Mouse (Mus musculus) forebrain, embryonic 16.5 days (tissue): ENCODE data around the gene Pfkm. TPM values are rescaled to one million over a fixed set of nuclear protein-coding genes. Genes with fewer than 3 reads are reported as not detected.

Experiments used
- ATAC-seq: fragments of 200-750 bp; cut with Nextera tagmentation; 2 replicates; pipeline ENCODE4 v1.8.0; 2017; ENCODE audit warnings: mild to moderate bottlenecking, moderate library complexity
- H3K27ac ChIP-seq: fragments of 300-500 bp; sonication (generic); 2 replicates; pipeline ENCODE4 v1.5.1; 2014; ENCODE audit warnings: low read length, control low read depth
- H3K27me3 ChIP-seq: fragments of 300-500 bp; sonication (generic); replicated peaks from 2 replicates; pipeline ENCODE4 v1.6.1; 2014; ENCODE audit warnings: low read length; ENCODE audit not compliant: control insufficient read depth, insufficient read depth
- H3K36me3 ChIP-seq: fragments of 300-500 bp; sonication (generic); 2 replicates; pipeline ENCODE4 v1.6.1; 2014; ENCODE audit not compliant: control insufficient read depth, insufficient read depth
- H3K4me1 ChIP-seq: fragments of 300-500 bp; sonication (generic); replicated peaks from 2 replicates; pipeline ENCODE4 v1.6.1; 2014; ENCODE audit warnings: low read length; ENCODE audit not compliant: control insufficient read depth, insufficient read depth
- H3K4me2 ChIP-seq: fragments of 300-500 bp; sonication (generic); 2 replicates; pipeline ENCODE4 v1.6.1; 2014; ENCODE audit warnings: mild to moderate bottlenecking, low read length, control low read depth
- H3K4me3 ChIP-seq: fragments of 300-500 bp; sonication (generic); replicated peaks from 2 replicates; pipeline ENCODE4 v1.5.1; 2014; ENCODE audit warnings: mild to moderate bottlenecking, low read length, control low read depth
- H3K9ac ChIP-seq: fragments of 300-500 bp; sonication (generic); replicated peaks from 2 replicates; pipeline ENCODE4 v1.6.1; 2014; ENCODE audit warnings: low read depth, low read length, control low read depth
- H3K9me3 ChIP-seq: fragments of 300-500 bp; sonication (generic); 2 replicates; pipeline ENCODE4 v1.6.1; 2016; ENCODE audit warnings: low read length; ENCODE audit not compliant: control insufficient read depth
- WGBS: fragments of 180-500 bp; shearing (Covaris S2); extraction: QIAGEN DNeasy Blood & Tissue Kit; methylation state at CpG from one replicate; pipeline ENCODE4 v1.1.7; 2014; 5-methylcytosine and 5-hydroxymethylcytosine counted together
- polyA plus RNA-seq: library from polyadenylated mRNA; unstranded; fragments of >200 nt; fragmentation: Nextera tagmentation; extraction: Ambion mirVana; gene quantifications from 2 replicates; pipeline ENCODE4 v1.2.1, GENCODE M21; 2015

The Pfkm gene
- polyA plus RNA-seq, 1 experiment from 2014 or later: 97.0 TPM

GRCm38 (mm10) chr15:98131942-98132655 is 39.7 kb downstream of the Pfkm start:
- Histone ChIP-seq H3K9me3 (no peaks in the 10 kb centered on the region), H3K4me2 (no peak overlapping the region), H3K27me3 (no peaks in the 10 kb centered on the region), H3K4me1 (no peaks in the 10 kb centered on the region), H3K9ac (no peak overlapping the region), H3K27ac (no peak overlapping the region), H3K4me3 (no peak overlapping the region), H3K36me3 (peaks cover 46% of the 10 kb centered on the region)
- 91% methylated on average over 15 of the region's 15 CpGs for WGBS
- ATAC-seq: no peak

GRCm38 (mm10) chr15:98133471-98133870 is 41.1 kb downstream of the Pfkm start:
- peaks cover 41% of the 10 kb centered on the region for H3K36me3 ChIP-seq
- ATAC-seq: no peak
- H3K4me2 ChIP-seq: no peak overlapping the region
- H3K4me1 ChIP-seq: no peaks in the 10 kb centered on the region
- no peak overlapping the region for H3K9ac ChIP-seq
- no peaks in the 10 kb centered on the region for H3K27me3 ChIP-seq
- WGBS: 94% methylated on average over 3 of the region's 3 CpGs
- no peak overlapping the region for H3K27ac ChIP-seq
- no peak overlapping the region for H3K4me3 ChIP-seq
- no peaks in the 10 kb centered on the region for H3K9me3 ChIP-seq

GRCm38 (mm10) chr15:98134034-98134433 is 41.6 kb downstream of the Pfkm start:
- no peaks in the 10 kb centered on the region for H3K4me1 ChIP-seq
- H3K9ac ChIP-seq: no peak overlapping the region
- H3K4me2 ChIP-seq: no peak overlapping the region
- H3K9me3 ChIP-seq: no peaks in the 10 kb centered on the region
- peaks cover 39% of the 10 kb centered on the region for H3K36me3 ChIP-seq
- whole genome bisulfite sequencing: 88% methylated on average over 4 of the region's 4 CpGs
- ATAC-seq: no peak
- no peaks in the 10 kb centered on the region for H3K27me3 ChIP-seq
- no peak overlapping the region for H3K27ac ChIP-seq
- no peak overlapping the region for H3K4me3 ChIP-seq

- no peaks in the 10 kb centered on the region for H3K9me3 ChIP-seq
- H3K4me3 ChIP-seq: no peak overlapping the region
- 52% methylated on average over 3 of the region's 3 CpGs for WGBS
- H3K4me1 ChIP-seq: no peaks in the 10 kb centered on the region
- H3K36me3 ChIP-seq: peaks cover 38% of the 10 kb centered on the region
- no peaks in the 10 kb centered on the region for H3K27me3 ChIP-seq
- no peak overlapping the region for H3K9ac ChIP-seq
- H3K27ac ChIP-seq: no peak overlapping the region
- no peak overlapping the region for H3K4me2 ChIP-seq
- ATAC-seq: no peak
Measured at GRCm38 (mm10) chr15:98134666-98135065, 42.3 kb downstream of the Pfkm start.

GRCm38 (mm10) chr15:98135671-98136070 is 43.3 kb downstream of the Pfkm start:
- ATAC-seq: no peak
- Histone ChIP-seq H3K27ac (no peak overlapping the region), H3K4me3 (no peak overlapping the region), H3K9ac (no peak overlapping the region), H3K4me1 (no peaks in the 10 kb centered on the region), H3K4me2 (no peak overlapping the region), H3K9me3 (no peaks in the 10 kb centered on the region), H3K27me3 (no peaks in the 10 kb centered on the region), H3K36me3 (peaks cover 38% of the 10 kb centered on the region)
- WGBS: 94% methylated on average over 13 of the region's 13 CpGs

GRCm38 (mm10) chr15:98136871-98137270 is 44.5 kb downstream of the Pfkm start:
- H3K27me3 ChIP-seq: no peaks in the 10 kb centered on the region
- H3K9me3 ChIP-seq: no peaks in the 10 kb centered on the region
- H3K36me3 ChIP-seq: peaks cover 41% of the 10 kb centered on the region
- H3K9ac ChIP-seq: no peak overlapping the region
- WGBS: 94% methylated on average over 9 of the region's 9 CpGs
- H3K27ac ChIP-seq: no peak overlapping the region
- ATAC-seq: no peak
- no peak overlapping the region for H3K4me2 ChIP-seq
- no peak overlapping the region for H3K4me3 ChIP-seq
- no peaks in the 10 kb centered on the region for H3K4me1 ChIP-seq

GRCm38 (mm10) chr15:98139763-98140162 is 47.4 kb downstream of the Pfkm start:
- Histone ChIP-seq H3K9ac (no peak overlapping the region), H3K36me3 (peaks cover 36% of the 10 kb centered on the region), H3K4me3 (no peak overlapping the region), H3K27ac (no peak overlapping the region), H3K4me1 (peaks cover 8% of the 10 kb centered on the region), H3K4me2 (no peak overlapping the region), H3K9me3 (no peaks in the 10 kb centered on the region), H3K27me3 (no peaks in the 10 kb centered on the region)
- 80% methylated on average over 7 of the region's 7 CpGs for WGBS
- ATAC-seq: no peak

- no peak for ATAC-seq
- Histone ChIP-seq H3K4me1 (peaks cover 11% of the 10 kb centered on the region), H3K4me3 (no peak overlapping the region), H3K36me3 (peaks cover 26% of the 10 kb centered on the region), H3K9me3 (no peaks in the 10 kb centered on the region), H3K27ac (no peak overlapping the region), H3K4me2 (no peak overlapping the region), H3K9ac (no peak overlapping the region), H3K27me3 (no peaks in the 10 kb centered on the region)
- WGBS: 94% methylated on average over 5 of the region's 5 CpGs
Measured at GRCm38 (mm10) chr15:98140809-98141208, 48.4 kb downstream of the Pfkm start.

- 85% methylated on average over 10 of the region's 10 CpGs for WGBS
- no peak overlapping the region for H3K9ac ChIP-seq
Measured at GRCm38 (mm10) chr15:98142515-98142914, 50.1 kb downstream of the Pfkm start.

More at GRCm38 (mm10) chr15:98142515-98142914, 50.1 kb downstream of the Pfkm start:
- no peaks in the 10 kb centered on the region for H3K9me3 ChIP-seq
- no peak overlapping the region for H3K4me3 ChIP-seq
- no peak for ATAC-seq
- no peak overlapping the region for H3K27ac ChIP-seq
- no peaks in the 10 kb centered on the region for H3K27me3 ChIP-seq
- H3K4me1 ChIP-seq: peaks cover 14% of the 10 kb centered on the region
- H3K4me2 ChIP-seq: no peak overlapping the region
- peaks cover 17% of the 10 kb centered on the region for H3K36me3 ChIP-seq
